Mouse (Mus musculus): ENCODE data around the gene Atp9a. TPM values are rescaled to one million over a fixed set of nuclear protein-coding genes. Genes with fewer than 3 reads are reported as not detected.

The Atp9a gene
- total RNA-seq, 2 experiments from 2014 or later = 14.9 to 16.9 TPM

- intact Hi-C loops (cut with DNase I; ENCODE audit: low total_unique reads) = loop anchor here (5.0 kb wide), 1 partner anchor 36 kb away; no protein-coding TSS in a partner anchor
- DNase-seq = no peak
Measured at GRCm38 (mm10) chr2:168588591-168589367, 153.4 kb downstream of the Atp9a start.

- DNase-seq = no peak
- intact Hi-C loops (cut with DNase I; ENCODE audit: low total_unique reads) = loop anchor here (5.0 kb wide), 1 partner anchor 35 kb away; no protein-coding TSS in a partner anchor
Measured at GRCm38 (mm10) chr2:168587159-168587558, 155.1 kb downstream of the Atp9a start.

- intact Hi-C loops (cut with DNase I; ENCODE audit: low total_unique reads) = loop anchor here (5.0 kb wide), 1 partner anchor 34 kb away; no protein-coding TSS in a partner anchor
- no peak for DNase-seq
Measured at GRCm38 (mm10) chr2:168586512-168586911, 155.7 kb downstream of the Atp9a start.

- no peak for DNase-seq
- intact Hi-C loops (cut with DNase I; ENCODE audit: low total_unique reads) = loop anchor here (5.0 kb wide), 1 partner anchor 33 kb away; no protein-coding TSS in a partner anchor
Measured at GRCm38 (mm10) chr2:168584857-168585256, 157.4 kb downstream of the Atp9a start.

Small RNA genes lying within 50 kb of the gene (microRNA-seq; reads per million reads assigned to microRNA genes)
- gene Mir7004 = 0.96 to 1.0 reads per million in 2 experiments

Other genes with a start within 250 kb of the Atp9a start
- 1 to 10 TPM; 6.5 to 7.5 TPM for gene Nfatc2, start 140.8 kb downstream of the Atp9a start, total RNA-seq (2021)
- under 1 TPM; 0.71 to 0.98 TPM for gene Sall4, start 25.5 kb upstream of the Atp9a start, total RNA-seq (2021)
- gene Zfp64, start 213.2 kb upstream of the Atp9a start, total RNA-seq (2021) = 1 to 10 TPM; 7.8 to 8.0 TPM